Mouse (Mus musculus) brain, embryonic 14.5 days (tissue): ENCODE data around the gene Gm4952.

Experiments used
- CTCF ChIP-seq: fragments of 200-500 bp; IDR thresholded peaks from 2 replicates; pipeline ENCODE4 v1.5.1; 2012; ENCODE audit warnings: inconsistent platforms, mild to moderate bottlenecking, moderate library complexity, borderline replicate concordance; ENCODE audit not compliant: insufficient read depth, insufficient read length; ENCODE audit errors: extremely low read depth
- POLR2A ChIP-seq: fragments of 200-500 bp; IDR thresholded peaks from 2 replicates; pipeline ENCODE4 v1.6.1; 2012; ENCODE audit warnings: mild to moderate bottlenecking, inconsistent platforms, borderline replicate concordance; ENCODE audit not compliant: poor library complexity, insufficient read depth, insufficient read length, severe bottlenecking; ENCODE audit errors: extremely low read depth

GRCm38 (mm10) chr19:12556293-12556692 is 43.5 kb upstream of the Gm4952 start:
- no peak for TF ChIP-seq CTCF
- no peak for TF ChIP-seq POLR2A
